Mouse (Mus musculus): ENCODE measurements at regions not wholly inside any gene's neighbourhood (a gene's known extent, or its start where the extent isn't known, plus 50 kb on each side); places are given as distances from the start of the nearest gene placed in this dataset.

- no peak for TF ChIP-seq CTCF (IDR thresholded peaks at IDR 0.05 in 2 of 3, conservative IDR thresholded peaks at IDR 0.05 in 1 of 3; ENCODE audit: control insufficient read depth in 1 of 3, insufficient read depth in 1 of 3, low read depth in 2 of 3, low read length in 3 of 3, poor library complexity in 1 of 3, severe bottlenecking in 1 of 3)
- no peak for TF ChIP-seq MXI1 (IDR thresholded peaks at IDR 0.05; ENCODE audit: low read depth, low read length)
- TF ChIP-seq RCOR1 (IDR thresholded peaks at IDR 0.05; ENCODE audit: low read depth, low read length): no peak
- no peak for TF ChIP-seq E2F4 (IDR thresholded peaks at IDR 0.05; ENCODE audit: borderline replicate concordance, low read depth, low read length)
- TF ChIP-seq TAL1 (IDR thresholded peaks at IDR 0.05; ENCODE audit: low read length): no peak
- no peak for TF ChIP-seq POLR2A (IDR thresholded peaks at IDR 0.05; ENCODE audit: control insufficient read depth in 1 of 2, insufficient read depth in 1 of 2, low read depth in 1 of 2, low read length in 2 of 2, poor library complexity in 1 of 2)
- TF ChIP-seq NRF1 (IDR thresholded peaks at IDR 0.05; ENCODE audit: insufficient read depth, low read depth, low read length, poor library complexity, severe bottlenecking): no peak
- TF ChIP-seq RAD21 (IDR thresholded peaks at IDR 0.05; ENCODE audit: low read depth, low read length): no peak
- TF ChIP-seq EP300 (IDR thresholded peaks at IDR 0.05; ENCODE audit: low read depth in 1 of 2, low read length in 2 of 2): no peak
- no peak for TF ChIP-seq MAZ (IDR thresholded peaks at IDR 0.05; ENCODE audit: low read depth, low read length)
- no peak for TF ChIP-seq USF1 (IDR thresholded peaks at IDR 0.05; ENCODE audit: low read depth, low read length)
- no peak for TF ChIP-seq ZNF384 (IDR thresholded peaks at IDR 0.05; ENCODE audit: low read depth, low read length)
- TF ChIP-seq ETS1 (IDR thresholded peaks at IDR 0.05; ENCODE audit: low read depth, low read length): no peak
- TF ChIP-seq USF2 (IDR thresholded peaks at IDR 0.05; ENCODE audit: borderline replicate concordance in 1 of 2, insufficient read depth in 1 of 2, low read depth in 1 of 2, low read length in 2 of 2): no peak
Observed at GRCm38 (mm10) chr2:169445877-169446276, 141.7 kb downstream of the Gm11011 start.

Data from MEL (cell line).